Mouse (Mus musculus): Measurements from ENCODE around the gene Lhfp. TPM values are rescaled to one million over a fixed set of nuclear protein-coding genes. Genes with fewer than 3 reads are reported as not detected.

Gene Lhfp
- polyA plus RNA-seq, 1 experiment, result 225 TPM

GRCm38 (mm10) chr3:53007411-53007810 lies 33.9 kb upstream of the Lhfp start:
- no peak overlapping the region for H3K27ac ChIP-seq (ENCODE audit: insufficient read depth, low read length)
- no peak overlapping the region for H3K4me3 ChIP-seq (ENCODE audit: insufficient read depth, low read length)
- TF ChIP-seq POLR2A (IDR thresholded peaks at IDR 0.05; ENCODE audit: low read depth, low read length) (no peak), CTCF (IDR thresholded peaks at IDR 0.05; ENCODE audit: borderline replicate concordance, insufficient read depth, low read length) (no peak)
- H3K4me1 ChIP-seq (ENCODE audit: control insufficient read depth, insufficient read depth, low read length), result no peaks in the 10 kb centered on the region

GRCm38 (mm10) chr3:53016436-53017340 lies 24.6 kb upstream of the Lhfp start, which contains the start of gene Cog6:
Cog6 (minus strand) TSS chr3:53017237.
- H3K4me3 ChIP-seq (ENCODE audit: insufficient read depth, low read length), result peak within 1 kb of the TSS; percentile 92
- no peaks in the 10 kb centered on the region for H3K4me1 ChIP-seq (ENCODE audit: control insufficient read depth, insufficient read depth, low read length)
- TF ChIP-seq POLR2A (IDR thresholded peaks at IDR 0.05; ENCODE audit: low read depth, low read length), result peak; percentile 93
- no peak for TF ChIP-seq CTCF (IDR thresholded peaks at IDR 0.05; ENCODE audit: borderline replicate concordance, insufficient read depth, low read length)
- H3K27ac ChIP-seq (ENCODE audit: insufficient read depth, low read length), result no peak within 1 kb of the TSS

GRCm38 (mm10) chr3:53027333-53027732 lies 14.0 kb upstream of the Lhfp start:
- Histone ChIP-seq H3K4me3 (ENCODE audit: insufficient read depth, low read length) (no peak overlapping the region), H3K4me1 (ENCODE audit: control insufficient read depth, insufficient read depth, low read length) (no peaks in the 10 kb centered on the region), H3K27ac (ENCODE audit: insufficient read depth, low read length) (no peak overlapping the region)
- no peak for TF ChIP-seq CTCF (IDR thresholded peaks at IDR 0.05; ENCODE audit: borderline replicate concordance, insufficient read depth, low read length)
- no peak for TF ChIP-seq POLR2A (IDR thresholded peaks at IDR 0.05; ENCODE audit: low read depth, low read length)

- Histone ChIP-seq H3K27ac (ENCODE audit: insufficient read depth, low read length) (no peak overlapping the region), H3K4me3 (ENCODE audit: insufficient read depth, low read length) (no peak overlapping the region), H3K4me1 (ENCODE audit: control insufficient read depth, insufficient read depth, low read length) (no peaks in the 10 kb centered on the region)
- TF ChIP-seq POLR2A (IDR thresholded peaks at IDR 0.05; ENCODE audit: low read depth, low read length) (no peak), CTCF (IDR thresholded peaks at IDR 0.05; ENCODE audit: borderline replicate concordance, insufficient read depth, low read length) (no peak)
These were observed 12.3 kb upstream of the Lhfp start for GRCm38 (mm10) chr3:53029046-53029445.

DNA sequence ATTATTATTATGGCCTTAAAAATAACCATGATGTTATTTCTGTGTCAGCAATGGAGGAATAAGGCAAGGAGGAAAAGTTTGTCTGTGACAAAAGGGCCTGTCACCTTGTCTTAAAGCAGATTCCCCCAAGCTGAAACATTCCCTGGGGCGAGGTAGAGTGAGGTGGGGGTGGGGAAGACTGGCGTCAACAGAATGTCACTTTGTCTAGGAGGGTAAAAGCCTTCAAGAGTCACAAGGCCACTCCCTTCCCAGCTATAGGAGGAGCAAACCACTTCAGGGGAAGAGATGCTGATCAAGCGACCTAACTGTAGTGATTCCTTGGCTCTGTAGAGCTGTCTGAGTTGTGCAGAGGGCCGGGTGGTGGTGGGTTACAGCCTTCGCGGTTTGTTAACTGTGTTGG lies 9.7 kb upstream of the Lhfp start:
- H3K4me1 ChIP-seq (ENCODE audit: control insufficient read depth, insufficient read depth, low read length), result peaks cover 3% of the 10 kb centered on the region; the same call in 1 of the 2 replicates
- H3K4me3 ChIP-seq (ENCODE audit: insufficient read depth, low read length), result no peak overlapping the region
- TF ChIP-seq CTCF (IDR thresholded peaks at IDR 0.05; ENCODE audit: borderline replicate concordance, insufficient read depth, low read length), result no peak
- TF ChIP-seq POLR2A (IDR thresholded peaks at IDR 0.05; ENCODE audit: low read depth, low read length), result no peak
- H3K27ac ChIP-seq (ENCODE audit: insufficient read depth, low read length), result no peak overlapping the region

DNA sequence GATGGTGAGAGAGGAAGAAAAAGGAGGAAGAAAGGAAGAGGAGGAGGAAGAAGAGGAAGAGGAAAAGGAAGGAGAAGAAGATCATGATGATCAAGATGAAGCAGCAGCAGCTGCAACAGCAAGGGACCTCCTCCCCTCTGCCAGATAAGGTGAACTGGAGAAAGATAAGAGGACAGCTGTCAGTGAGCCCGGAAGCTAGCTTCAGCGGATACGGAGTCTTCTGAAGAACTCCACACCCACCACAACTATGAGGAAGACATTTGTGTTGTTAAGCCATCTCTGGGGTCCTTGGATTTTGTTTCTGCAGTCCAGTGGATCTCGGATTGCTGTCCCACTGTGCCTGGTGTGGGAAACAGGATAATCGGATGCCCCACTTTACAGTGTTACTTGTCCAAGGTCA lies 8.9 kb upstream of the Lhfp start:
- H3K4me3 ChIP-seq (ENCODE audit: insufficient read depth, low read length), result no peak overlapping the region
- no peak overlapping the region for H3K27ac ChIP-seq (ENCODE audit: insufficient read depth, low read length)
- peaks cover 5% of the 10 kb centered on the region for H3K4me1 ChIP-seq (ENCODE audit: control insufficient read depth, insufficient read depth, low read length)
- no peak for TF ChIP-seq POLR2A (IDR thresholded peaks at IDR 0.05; ENCODE audit: low read depth, low read length)
- no peak for TF ChIP-seq CTCF (IDR thresholded peaks at IDR 0.05; ENCODE audit: borderline replicate concordance, insufficient read depth, low read length)

DNA sequence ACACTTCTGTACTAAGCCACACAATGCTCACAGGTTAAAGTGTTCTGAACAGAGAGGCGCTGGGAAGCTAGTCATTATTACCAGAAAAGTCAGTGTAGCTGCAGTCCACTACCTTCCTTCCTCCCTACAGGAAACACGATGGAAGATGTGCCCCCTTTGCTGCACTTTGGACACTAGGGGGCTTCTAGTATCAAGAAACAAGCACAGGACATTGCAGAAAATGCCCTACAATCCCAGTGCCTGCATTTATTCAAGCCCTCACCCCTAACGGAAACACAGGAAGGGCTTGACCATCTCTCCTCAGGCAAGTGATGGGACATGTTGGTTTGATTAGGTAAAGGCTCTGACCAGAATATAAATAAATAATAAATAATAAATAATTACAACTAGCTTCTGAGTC lies 7.9 kb upstream of the Lhfp start:
- Histone ChIP-seq H3K4me1 (ENCODE audit: control insufficient read depth, insufficient read depth, low read length) (peaks cover 5% of the 10 kb centered on the region), H3K4me3 (ENCODE audit: insufficient read depth, low read length) (no peak overlapping the region), H3K27ac (ENCODE audit: insufficient read depth, low read length) (no peak overlapping the region)
- TF ChIP-seq POLR2A (IDR thresholded peaks at IDR 0.05; ENCODE audit: low read depth, low read length) (no peak), CTCF (IDR thresholded peaks at IDR 0.05; ENCODE audit: borderline replicate concordance, insufficient read depth, low read length) (no peak)

- no peak for TF ChIP-seq CTCF (IDR thresholded peaks at IDR 0.05; ENCODE audit: borderline replicate concordance, insufficient read depth, low read length)
- no peak for TF ChIP-seq POLR2A (IDR thresholded peaks at IDR 0.05; ENCODE audit: low read depth, low read length)
- peaks cover 5% of the 10 kb centered on the region for H3K4me1 ChIP-seq (ENCODE audit: control insufficient read depth, insufficient read depth, low read length)
- H3K4me3 ChIP-seq (ENCODE audit: insufficient read depth, low read length), result no peak overlapping the region
- no peak overlapping the region; the same call in 1 of the 2 replicates for H3K27ac ChIP-seq (ENCODE audit: insufficient read depth, low read length)
These were observed 5.3 kb upstream of the Lhfp start for GRCm38 (mm10) chr3:53036076-53036475.

GRCm38 (mm10) chr3:53036941-53037340 lies 4.4 kb upstream of the Lhfp start:
- peaks cover 5% of the 10 kb centered on the region for H3K4me1 ChIP-seq (ENCODE audit: control insufficient read depth, insufficient read depth, low read length)
- H3K27ac ChIP-seq (ENCODE audit: insufficient read depth, low read length), result no peak overlapping the region
- no peak overlapping the region for H3K4me3 ChIP-seq (ENCODE audit: insufficient read depth, low read length)
- TF ChIP-seq CTCF (IDR thresholded peaks at IDR 0.05; ENCODE audit: borderline replicate concordance, insufficient read depth, low read length), result no peak
- TF ChIP-seq POLR2A (IDR thresholded peaks at IDR 0.05; ENCODE audit: low read depth, low read length), result no peak

- Histone ChIP-seq H3K4me3 (ENCODE audit: insufficient read depth, low read length) (no peak overlapping the region), H3K4me1 (ENCODE audit: control insufficient read depth, insufficient read depth, low read length) (peaks cover 7% of the 10 kb centered on the region), H3K27ac (ENCODE audit: insufficient read depth, low read length) (no peak overlapping the region)
- TF ChIP-seq POLR2A (IDR thresholded peaks at IDR 0.05; ENCODE audit: low read depth, low read length) (no peak), CTCF (IDR thresholded peaks at IDR 0.05; ENCODE audit: borderline replicate concordance, insufficient read depth, low read length) (no peak)
These were observed 2.4 kb upstream of the Lhfp start for GRCm38 (mm10) chr3:53038913-53039312.
